Mouse (Mus musculus) MEL (cell line): Measurements from ENCODE around the gene Diras1. TPM values are rescaled to one million over a fixed set of nuclear protein-coding genes. Genes with fewer than 3 reads are reported as not detected.

Experiments used
- DNase-seq: peaks from one replicate; pipeline ENCODE4 v3.0.0; 2011; ENCODE audit warnings: low read depth, low spot score
- H3K27ac ChIP-seq: 2 replicates; pipeline ENCODE4 v1.5.1; 2012; ENCODE audit warnings: low read depth, mild to moderate bottlenecking, control low read depth, low read length, moderate library complexity; ENCODE audit not compliant: control insufficient read depth
- H3K27me3 ChIP-seq, 2 experiments: fragments of 150-350 bp in 1 of 2; sonication (generic) in 1 of 2; 2 replicates each; pipeline ENCODE4 v1.6.1; 2012; ENCODE audit warnings: low read length in 2 of 2, mild to moderate bottlenecking in 2 of 2, improper control_type of control experiment in 1 of 2, moderate library complexity in 1 of 2; ENCODE audit not compliant: insufficient read depth in 2 of 2, control insufficient read depth in 1 of 2
- H3K36me3 ChIP-seq, 2 experiments: 2 replicates each; pipeline ENCODE4 v1.6.1; 2012 to 2014; ENCODE audit warnings: low read length in 2 of 2, improper control_type of control experiment in 1 of 2, inconsistent platforms in 1 of 2, mild to moderate bottlenecking in 1 of 2; ENCODE audit not compliant: insufficient read depth in 2 of 2, control insufficient read depth in 1 of 2
- H3K4me1 ChIP-seq, 2 experiments: fragments of 150-350 bp in 1 of 2; sonication (generic) in 1 of 2; 2 replicates each; pipeline ENCODE4 v1.6.1; 2012; ENCODE audit warnings: low read length in 2 of 2, improper control_type of control experiment in 1 of 2, mild to moderate bottlenecking in 1 of 2; ENCODE audit not compliant: insufficient read depth in 2 of 2, control insufficient read depth in 1 of 2
- H3K4me3 ChIP-seq, 2 experiments: fragments of 150-350 bp in 1 of 2; sonication (generic) in 1 of 2; 2 replicates each; pipeline ENCODE4 v1.5.1; 2012; ENCODE audit warnings: low read depth in 2 of 2, low read length in 2 of 2, mild to moderate bottlenecking in 2 of 2, moderate library complexity in 2 of 2, control low read depth in 1 of 2, improper control_type of control experiment in 1 of 2; ENCODE audit not compliant: control insufficient read depth in 1 of 2, insufficient read depth in 1 of 2
- H3K79me2 ChIP-seq: 2 replicates; pipeline ENCODE4 v1.6.1; 2012; ENCODE audit warnings: mild to moderate bottlenecking, low read length, moderate library complexity; ENCODE audit not compliant: control insufficient read depth, poor library complexity, insufficient read depth
- H3K9ac ChIP-seq: 2 replicates; pipeline ENCODE4 v1.6.1; 2012; ENCODE audit warnings: low read depth, mild to moderate bottlenecking, control low read depth, low read length, moderate library complexity; ENCODE audit not compliant: control insufficient read depth, poor library complexity, severe bottlenecking
- H3K9me3 ChIP-seq: fragments of 150-350 bp; sonication (generic); replicated peaks from 2 replicates; pipeline ENCODE4 v1.6.1; 2012; ENCODE audit warnings: mild to moderate bottlenecking, low read length, improper control_type of control experiment, moderate library complexity; ENCODE audit not compliant: insufficient read depth
- CHD2 ChIP-seq: IDR thresholded peaks from 2 replicates; pipeline ENCODE4 v1.6.1; 2011; ENCODE audit warnings: low read length, improper control_type of control experiment
- CTCF ChIP-seq, 3 experiments: IDR thresholded peaks in 2 of 3; conservative IDR thresholded peaks in 1 of 3; 2 replicates each; pipeline ENCODE4 v1.5.1; 2011 to 2012; ENCODE audit warnings: low read length in 3 of 3, low read depth in 2 of 3, mild to moderate bottlenecking in 2 of 3, improper control_type of control experiment in 1 of 3, inconsistent platforms in 1 of 3, mixed read lengths in 1 of 3, moderate library complexity in 1 of 3; ENCODE audit not compliant: control insufficient read depth in 1 of 3, insufficient read depth in 1 of 3, poor library complexity in 1 of 3, severe bottlenecking in 1 of 3
- EP300 ChIP-seq, 2 experiments: IDR thresholded peaks; 2 replicates each; pipeline ENCODE4 v1.6.1; 2011; ENCODE audit warnings: improper control_type of control experiment in 2 of 2, low read length in 2 of 2, low read depth in 1 of 2, mild to moderate bottlenecking in 1 of 2
- ETS1 ChIP-seq: IDR thresholded peaks from 2 replicates; pipeline ENCODE4 v1.6.1; 2012; ENCODE audit warnings: low read depth, mild to moderate bottlenecking, inconsistent platforms, low read length, improper control_type of control experiment, moderate library complexity
- GATA1 ChIP-seq: IDR thresholded peaks from 2 replicates; pipeline ENCODE4 v1.6.1; 2011; ENCODE audit warnings: low read depth, low read length, improper control_type of control experiment
- KAT2A ChIP-seq: conservative IDR thresholded peaks from 2 replicates; pipeline ENCODE4 v1.6.1; 2012; ENCODE audit warnings: low read depth, low read length, improper control_type of control experiment, inconsistent platforms
- MAFK ChIP-seq: IDR thresholded peaks from 2 replicates; pipeline ENCODE4 v1.6.1; 2011; ENCODE audit warnings: low read depth, mild to moderate bottlenecking, low read length, improper control_type of control experiment, borderline replicate concordance
- MAX ChIP-seq: IDR thresholded peaks from 2 replicates; pipeline ENCODE4 v1.6.1; 2011; ENCODE audit warnings: low read length, improper control_type of control experiment
- MAZ ChIP-seq: IDR thresholded peaks from 2 replicates; pipeline ENCODE4 v1.6.1; 2012; ENCODE audit warnings: low read depth, mild to moderate bottlenecking, inconsistent platforms, low read length, improper control_type of control experiment
- MEF2A ChIP-seq: IDR thresholded peaks from 2 replicates; pipeline ENCODE4 v1.6.1; 2014; ENCODE audit warnings: low read depth, mild to moderate bottlenecking, inconsistent platforms, low read length, improper control_type of control experiment; ENCODE audit not compliant: poor library complexity, insufficient replicate concordance, severe bottlenecking; ENCODE audit errors: extremely low read depth
- MXI1 ChIP-seq: IDR thresholded peaks from 2 replicates; pipeline ENCODE4 v1.6.1; 2011; ENCODE audit warnings: mild to moderate bottlenecking, low read depth, low read length, improper control_type of control experiment
- MYB ChIP-seq: IDR thresholded peaks from 2 replicates; pipeline ENCODE4 v1.6.1; 2011; ENCODE audit warnings: mild to moderate bottlenecking, low read depth, low read length, improper control_type of control experiment
- MYC ChIP-seq: IDR thresholded peaks from 2 replicates; pipeline ENCODE4 v1.6.1; 2011; ENCODE audit warnings: low read depth, mild to moderate bottlenecking, low read length, improper control_type of control experiment, moderate library complexity
- POLR2AphosphoS5 ChIP-seq: IDR thresholded peaks from 2 replicates; pipeline ENCODE4 v1.6.1; 2012; ENCODE audit warnings: low read depth, borderline replicate concordance, mild to moderate bottlenecking, inconsistent platforms, low read length, moderate library complexity, mixed read lengths
- RAD21 ChIP-seq: IDR thresholded peaks from 2 replicates; pipeline ENCODE4 v1.6.1; 2011; ENCODE audit warnings: mild to moderate bottlenecking, low read depth, low read length, improper control_type of control experiment
- SIN3A ChIP-seq: IDR thresholded peaks from 2 replicates; pipeline ENCODE4 v1.6.1; 2012; ENCODE audit warnings: low read length, improper control_type of control experiment, inconsistent platforms
- SMC3 ChIP-seq: IDR thresholded peaks from 2 replicates; pipeline ENCODE4 v1.6.1; 2011; ENCODE audit warnings: low read depth, low read length, improper control_type of control experiment
- TBP ChIP-seq: IDR thresholded peaks from 2 replicates; pipeline ENCODE4 v1.8.0; 2011; ENCODE audit warnings: low read depth, low read length, improper control_type of control experiment
- TCF12 ChIP-seq: IDR thresholded peaks from 2 replicates; pipeline ENCODE4 v1.6.1; 2014; ENCODE audit warnings: low read depth, mild to moderate bottlenecking, inconsistent platforms, low read length, improper control_type of control experiment, moderate library complexity
- USF1 ChIP-seq: IDR thresholded peaks from 2 replicates; pipeline ENCODE4 v1.6.1; 2014; ENCODE audit warnings: low read depth, mild to moderate bottlenecking, inconsistent platforms, low read length, improper control_type of control experiment, moderate library complexity
- ZC3H11A ChIP-seq: IDR thresholded peaks from 2 replicates; pipeline ENCODE4 v1.6.1; 2012; ENCODE audit warnings: low read depth, mild to moderate bottlenecking, inconsistent platforms, low read length, improper control_type of control experiment
- ZKSCAN1 ChIP-seq: IDR thresholded peaks from 2 replicates; pipeline ENCODE4 v1.6.1; 2012; ENCODE audit warnings: low read depth, mild to moderate bottlenecking, inconsistent platforms, low read length, improper control_type of control experiment, moderate library complexity
- ZMIZ1 ChIP-seq: IDR thresholded peaks from 2 replicates; pipeline ENCODE4 v1.6.1; 2012; ENCODE audit warnings: low read depth, mild to moderate bottlenecking, inconsistent platforms, low read length, improper control_type of control experiment, moderate library complexity
- ZNF384 ChIP-seq: IDR thresholded peaks from 2 replicates; pipeline ENCODE4 v1.6.1; 2012; ENCODE audit warnings: low read depth, mild to moderate bottlenecking, inconsistent platforms, low read length, improper control_type of control experiment
- polyA plus RNA-seq, 2 experiments: library from polyadenylated mRNA; stranded (reverse) in 1 of 2; unstranded in 1 of 2; fragments of >175 nt in 1 of 2; fragments of >200 nt in 1 of 2; gene quantifications; 2 replicates each; pipeline versions ENCODE4 v1.2.1 to v1.2.4; 2012; ENCODE audit warnings: low replicate concordance in 2 of 2, low read depth in 1 of 2; ENCODE audit not compliant: insufficient read length in 2 of 2, insufficient read depth in 1 of 2, missing spikeins in 1 of 2
- total RNA-seq: library from RNA; depleted of rRNA; stranded (reverse); fragments of 300-350 nt; gene quantifications from 2 replicates; pipeline ENCODE4 v1.2.3, GENCODE M21; 2012

Gene Diras1
- total and polyA plus RNA-seq, 3 experiments: 0.04 TPM; not detected in 2

- no peaks in the 10 kb centered on the region for H3K27me3 ChIP-seq
- no peak overlapping the region for H3K4me3 ChIP-seq
These were observed 328 bp downstream of the Diras1 start for GRCm38 (mm10) chr10:81025047-81025621.

GRCm38 (mm10) chr10:81024346-81024937 is 1.0 kb downstream of the Diras1 start:
- Histone ChIP-seq H3K79me2 (no peaks in the 10 kb centered on the region), H3K4me3 (no peak overlapping the region), H3K9ac (no peak overlapping the region), H3K4me1 (no peaks in the 10 kb centered on the region), H3K27me3 (no peaks in the 10 kb centered on the region), H3K36me3 (no peaks in the 10 kb centered on the region), H3K27ac (no peak overlapping the region), H3K9me3 (no peaks in the 10 kb centered on the region)
- DNase-seq: no peak
- TF ChIP-seq MAFK: no peak

More at GRCm38 (mm10) chr10:81025047-81025621, 328 bp downstream of the Diras1 start:
- Histone ChIP-seq H3K4me1 (no peaks in the 10 kb centered on the region), H3K9ac (no peak overlapping the region), H3K36me3 (no peaks in the 10 kb centered on the region), H3K27ac (no peak overlapping the region), H3K79me2 (no peaks in the 10 kb centered on the region), H3K9me3 (no peaks in the 10 kb centered on the region)
- no peak for DNase-seq
- TF ChIP-seq MYB: no peak
- TF ChIP-seq RAD21: no peak
- no peak for TF ChIP-seq CHD2
- no peak for TF ChIP-seq MYC
- no peak for TF ChIP-seq KAT2A
- TF ChIP-seq USF1: no peak
- no peak for TF ChIP-seq ZMIZ1
- TF ChIP-seq TBP: no peak

GRCm38 (mm10) chr10:81022744-81023143 is 2.7 kb downstream of the Diras1 start:
- Histone ChIP-seq H3K27me3 (no peaks in the 10 kb centered on the region), H3K36me3 (peaks cover 0 to 2% of the 10 kb centered on the region in 2 experiments; a peak in 1 of 4 replicates), H3K4me1 (peaks cover 2 to 7% of the 10 kb centered on the region in 2 experiments; a peak in 2 of 4 replicates), H3K4me3 (no peak overlapping the region), H3K79me2 (no peaks in the 10 kb centered on the region), H3K9ac (no peak overlapping the region), H3K27ac (no peak overlapping the region), H3K9me3 (no peaks in the 10 kb centered on the region)
- 0 out of 2 replicates have a peak, but pooled peaks have one; percentile 29 for TF ChIP-seq ZNF384
- TF ChIP-seq ZC3H11A: no peak; the same call in 1 of the 2 replicates
- no peak for TF ChIP-seq MEF2A
- no peak for TF ChIP-seq POLR2AphosphoS5
- peak; percentile 50 for TF ChIP-seq SMC3
- TF ChIP-seq MYC: peak; percentile 89
- TF ChIP-seq MAX: peak; percentile 65; the same call in 1 of the 2 replicates
- no peak for TF ChIP-seq SIN3A
- no peak for TF ChIP-seq KAT2A
- no peak for TF ChIP-seq TCF12
- TF ChIP-seq CTCF (IDR thresholded peaks at IDR 0.05 in 2 of 3, conservative IDR thresholded peaks at IDR 0.05 in 1 of 3; ENCODE audit: control insufficient read depth in 1 of 3, insufficient read depth in 1 of 3, low read depth in 2 of 3, low read length in 3 of 3, poor library complexity in 1 of 3, severe bottlenecking in 1 of 3): peak; percentile 68 to 69 (median 69)
- TF ChIP-seq GATA1: no peak
- peak; percentile 41 for TF ChIP-seq RAD21
- TF ChIP-seq EP300 (IDR thresholded peaks at IDR 0.05; ENCODE audit: low read depth in 1 of 2, low read length in 2 of 2): no peak
- TF ChIP-seq ETS1: no peak
- no peak for TF ChIP-seq MAZ
- no peak for TF ChIP-seq ZKSCAN1
- TF ChIP-seq CHD2: no peak
- peak; percentile 42; the same call in 1 of the 2 replicates for TF ChIP-seq MXI1
- DNase-seq: peak; percentile 70
